Mouse (Mus musculus) thymus, adult 2 months (tissue): Measurements from ENCODE around the gene Aim2.

Experiments used
- CTCF ChIP-seq: fragments of 200-500 bp; IDR thresholded peaks from 2 replicates; pipeline ENCODE4 v1.5.1; 2012; ENCODE audit warnings: mild to moderate bottlenecking, control low read depth, low read length, moderate library complexity, borderline replicate concordance; ENCODE audit not compliant: control insufficient read depth, poor library complexity, insufficient read depth; ENCODE audit errors: extremely low read depth
- POLR2A ChIP-seq: fragments of 200-500 bp; IDR thresholded peaks from 2 replicates; pipeline ENCODE4 v1.6.1; 2012; ENCODE audit warnings: mild to moderate bottlenecking, low read length, control low read depth, moderate library complexity; ENCODE audit not compliant: control insufficient read depth, poor library complexity, insufficient read depth; ENCODE audit errors: extremely low read depth

- TF ChIP-seq CTCF (no peak), POLR2A (no peak)
Measured at GRCm38 (mm10) chr1:173418516-173418915, 67.8 kb downstream of the Aim2 start.
